ENCODE assay signal across 12 mouse cellular contexts in the genomic region with DNA sequence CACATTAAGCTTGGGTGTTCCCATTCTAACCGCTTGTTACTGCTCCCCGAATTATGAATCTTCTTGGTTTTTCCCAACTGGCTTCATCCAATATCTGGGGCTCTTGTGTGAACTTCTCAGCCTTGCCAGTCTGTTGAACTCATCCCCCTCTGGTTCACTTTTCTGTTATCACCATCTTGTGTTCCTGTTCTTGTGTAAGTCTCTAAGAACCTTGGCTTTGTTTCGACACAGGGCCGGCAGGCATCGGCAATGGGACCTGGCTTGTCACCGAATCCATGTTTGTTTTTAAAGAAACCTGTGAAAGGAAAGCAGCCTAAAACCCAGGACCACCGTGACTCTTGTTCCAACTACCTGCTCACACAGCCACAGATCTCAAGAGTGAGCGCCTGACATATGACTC.
"Had no signal": no experiment of that assay in that cellular context is flagged by ENCODE, and none has a peak within 500 bp of the region (broad histone marks: within the 10 kb centered on the region; RNA-seq: fewer than 3 reads in every experiment).

No protein-coding gene starts in this region.

- DNase-seq: retina, postnatal 1 day; right cerebral cortex, adult 18-20 months; right cerebral cortex, postnatal 14 days; right cerebral cortex, postnatal 25 days; right cerebral cortex, postnatal 4 days; spleen, adult 18-20 months; thymus, adult 18-20 months; thymus, adult 2 months; thymus, postnatal 14 days; thymus, postnatal 25 days; thymus, postnatal 36 days; thymus, postnatal 4 days had no signal
